Mouse (Mus musculus) heart, embryonic 10.5 days (tissue): ENCODE results near the gene Lap3. TPM values are rescaled to one million over a fixed set of nuclear protein-coding genes. Genes with fewer than 3 reads are reported as not detected.
A peak's percentile ranks its signal among the peaks of the same experiment; 100 is the strongest.

Source experiments
- DNase-seq: peaks from one replicate; pipeline ENCODE4 v3.0.0-alpha.2; 2017; ENCODE audit warnings: low spot score
- H3K27ac ChIP-seq: fragments of 300-500 bp; sonication (generic); 2 replicates; pipeline ENCODE4 v1.5.1; 2016; ENCODE audit warnings: mild to moderate bottlenecking
- H3K27me3 ChIP-seq: fragments of 300-500 bp; sonication (generic); 2 replicates; pipeline ENCODE4 v1.6.1; 2016; ENCODE audit warnings: mild to moderate bottlenecking; ENCODE audit not compliant: poor library complexity, insufficient read depth, severe bottlenecking
- H3K36me3 ChIP-seq: fragments of 300-500 bp; sonication (generic); 2 replicates; pipeline ENCODE4 v1.6.1; 2016; ENCODE audit warnings: mild to moderate bottlenecking, moderate library complexity
- H3K4me1 ChIP-seq: fragments of 300-500 bp; sonication (generic); 2 replicates; pipeline ENCODE4 v1.6.1; 2016; ENCODE audit warnings: mild to moderate bottlenecking
- H3K4me3 ChIP-seq: fragments of 300-500 bp; sonication (generic); 2 replicates; pipeline ENCODE4 v1.5.1; 2016; ENCODE audit warnings: mild to moderate bottlenecking, moderate library complexity
- H3K9me3 ChIP-seq: fragments of 300-500 bp; sonication (generic); 2 replicates; pipeline ENCODE4 v1.6.1; 2016; ENCODE audit warnings: mild to moderate bottlenecking, moderate library complexity
- WGBS: fragments of 180-500 bp; shearing (Covaris S2); methylation state at CpG from one replicate; pipeline ENCODE4 v1.1.7; 2016; 5-methylcytosine and 5-hydroxymethylcytosine counted together
- polyA plus RNA-seq: library from polyadenylated mRNA; unstranded; fragments of >200 nt; fragmentation: Nextera tagmentation; extraction: Ambion mirVana; gene quantifications from 2 replicates; pipeline ENCODE4 v1.2.1, GENCODE M21; 2016

Gene Lap3
- polyA plus RNA-seq, 1 experiment from 2014 or later: 96.5 TPM

DNA sequence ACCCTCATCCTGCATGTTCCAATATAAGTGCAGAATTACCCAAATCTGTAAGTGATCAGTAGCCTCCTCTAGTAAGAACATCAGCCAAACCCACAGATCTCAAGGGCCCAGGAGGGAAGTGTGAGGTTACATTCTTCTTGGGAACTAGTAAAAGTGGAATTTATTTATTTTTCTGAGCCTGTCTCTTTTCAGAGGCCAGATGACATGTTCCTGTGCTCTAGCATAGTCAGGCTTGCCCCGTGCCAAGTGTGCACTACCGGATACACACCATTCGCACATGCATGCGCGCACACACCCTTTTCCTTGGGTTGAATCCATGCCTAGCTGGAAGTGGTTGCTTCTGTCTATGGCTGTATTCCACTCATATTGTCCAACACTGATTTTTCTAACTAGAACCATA lies 17.4 kb upstream of the Lap3 start:
- Histone ChIP-seq H3K27ac (no peak overlapping the region), H3K36me3 (no peaks in the 10 kb centered on the region), H3K27me3 (no peaks in the 10 kb centered on the region; the same call in 1 of the 2 replicates), H3K4me3 (no peak overlapping the region), H3K9me3 (no peaks in the 10 kb centered on the region), H3K4me1 (no peaks in the 10 kb centered on the region)
- WGBS: 84% methylated on average over 5 of the region's 5 CpGs
- DNase-seq: peak; percentile 28

DNA sequence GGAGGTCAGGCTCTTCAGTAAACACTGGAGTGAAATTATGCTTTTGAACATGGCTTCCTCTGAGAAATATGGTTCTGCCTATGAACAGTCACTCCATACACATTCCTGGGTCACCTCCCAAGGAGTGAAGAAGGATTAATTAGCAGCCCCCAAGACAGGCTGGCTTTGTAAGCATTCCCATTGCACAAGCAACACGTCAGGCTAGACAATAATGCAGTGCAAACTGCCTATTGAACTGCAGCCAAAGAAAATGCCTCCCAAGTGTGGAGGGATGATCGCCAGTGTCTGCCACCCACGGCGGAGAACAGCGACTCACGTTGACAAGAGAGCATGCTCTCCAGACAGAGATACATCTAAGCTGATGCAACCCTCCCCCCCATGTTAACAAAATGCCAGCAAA lies 16.9 kb upstream of the Lap3 start:
- no peak overlapping the region for H3K4me3 ChIP-seq
- no peaks in the 10 kb centered on the region for H3K9me3 ChIP-seq
- peak; percentile 58 for DNase-seq
- H3K27ac ChIP-seq: no peak overlapping the region
- H3K4me1 ChIP-seq: no peaks in the 10 kb centered on the region
- 65% methylated on average over 6 of the region's 6 CpGs for WGBS
- H3K27me3 ChIP-seq: no peaks in the 10 kb centered on the region; the same call in 1 of the 2 replicates
- H3K36me3 ChIP-seq: no peaks in the 10 kb centered on the region

DNA sequence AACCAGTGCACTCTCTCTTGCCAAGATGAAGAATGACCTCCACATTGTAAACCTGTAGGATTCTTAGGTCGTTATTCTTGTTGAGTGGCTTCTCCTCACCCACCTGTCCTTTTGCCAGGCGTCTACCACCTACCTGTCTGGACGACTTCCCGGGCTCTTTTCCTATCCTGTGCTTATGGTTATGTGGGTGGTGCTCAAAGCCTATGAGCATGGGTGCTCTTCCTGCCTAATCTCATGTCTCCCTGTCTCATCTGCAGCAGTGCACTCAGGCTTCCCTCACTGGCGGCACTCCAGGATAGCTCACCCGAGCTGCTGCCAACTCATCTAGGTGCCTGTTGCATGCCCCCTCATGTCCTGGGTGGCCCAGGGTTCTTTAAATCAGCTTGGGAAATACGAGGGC lies 15.6 kb upstream of the Lap3 start:
- Histone ChIP-seq H3K27me3 (no peaks in the 10 kb centered on the region; the same call in 1 of the 2 replicates), H3K36me3 (no peaks in the 10 kb centered on the region), H3K4me1 (no peaks in the 10 kb centered on the region), H3K9me3 (no peaks in the 10 kb centered on the region), H3K4me3 (no peak overlapping the region), H3K27ac (no peak overlapping the region)
- WGBS: 73% methylated on average over 7 of the region's 7 CpGs
- no peak for DNase-seq

DNA sequence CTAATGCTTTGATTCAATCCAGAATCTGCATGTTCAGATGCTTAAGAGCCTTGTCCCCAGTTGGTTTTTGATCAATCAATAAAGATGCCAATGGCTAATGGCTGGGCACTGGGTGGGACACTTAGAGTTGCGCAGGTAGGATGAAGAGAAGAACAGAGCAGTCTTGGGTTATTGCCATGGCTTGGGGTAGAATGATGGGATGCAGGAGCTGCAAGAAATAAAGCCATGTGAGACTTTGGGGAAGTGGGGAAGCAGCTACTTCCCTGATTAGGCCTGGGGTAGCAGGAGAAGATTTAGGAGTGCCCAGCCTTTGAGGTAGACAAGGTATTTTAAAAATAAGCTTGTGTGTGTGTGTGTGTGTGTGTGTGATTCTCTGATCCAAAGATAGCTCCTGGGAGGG lies 13.1 kb upstream of the Lap3 start:
- 85% methylated on average over 1 of the region's 1 CpGs for WGBS
- H3K27ac ChIP-seq: no peak overlapping the region
- peak; percentile 53 for DNase-seq
- no peaks in the 10 kb centered on the region for H3K36me3 ChIP-seq
- no peaks in the 10 kb centered on the region; the same call in 1 of the 2 replicates for H3K27me3 ChIP-seq
- no peaks in the 10 kb centered on the region for H3K4me1 ChIP-seq
- no peaks in the 10 kb centered on the region for H3K9me3 ChIP-seq
- H3K4me3 ChIP-seq: no peak overlapping the region

DNA sequence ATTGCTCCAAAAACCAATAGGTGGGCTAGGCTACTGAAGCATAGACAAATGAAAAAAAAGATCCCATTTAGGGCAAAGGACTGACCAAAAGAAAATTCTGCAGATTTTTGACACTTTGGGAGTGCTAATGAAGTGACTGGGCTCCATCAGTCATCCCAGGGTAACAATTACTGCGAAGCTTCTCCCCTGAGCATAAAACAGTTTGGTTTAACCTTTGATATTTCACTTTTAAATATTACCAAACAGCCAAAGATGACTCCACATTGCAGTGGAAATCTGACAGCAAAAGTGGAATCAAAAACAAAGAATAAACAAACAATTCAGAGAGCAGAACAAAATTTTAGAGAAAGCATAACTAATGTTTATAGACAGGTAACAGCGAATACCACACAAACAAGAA lies 12.0 kb upstream of the Lap3 start:
- 87% methylated on average over 2 of the region's 2 CpGs for WGBS
- Histone ChIP-seq H3K4me1 (no peaks in the 10 kb centered on the region), H3K36me3 (no peaks in the 10 kb centered on the region), H3K4me3 (no peak overlapping the region), H3K27ac (no peak overlapping the region), H3K9me3 (no peaks in the 10 kb centered on the region), H3K27me3 (peaks cover 2% of the 10 kb centered on the region; the same call in 1 of the 2 replicates)
- no peak for DNase-seq

DNA sequence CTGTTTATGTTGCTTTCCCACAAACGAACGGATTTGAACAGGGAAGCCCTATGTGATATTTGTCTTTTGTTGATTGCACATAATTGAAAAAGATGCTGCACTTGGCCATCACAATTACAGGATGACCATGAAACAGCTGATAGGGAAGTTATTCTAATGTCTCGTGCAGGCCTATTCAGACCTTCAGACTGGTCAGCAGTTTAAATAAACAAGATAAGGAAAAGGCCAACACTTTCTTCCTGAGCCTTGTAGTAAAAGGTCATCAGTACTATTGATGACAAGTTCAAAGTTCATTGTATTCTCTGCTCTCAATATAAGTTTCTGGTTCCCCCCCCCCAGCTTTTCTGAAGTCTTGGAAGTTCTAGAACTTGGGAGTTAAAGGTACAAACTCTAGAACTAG lies 10.6 kb upstream of the Lap3 start:
- H3K27ac ChIP-seq: no peak overlapping the region

DNA sequence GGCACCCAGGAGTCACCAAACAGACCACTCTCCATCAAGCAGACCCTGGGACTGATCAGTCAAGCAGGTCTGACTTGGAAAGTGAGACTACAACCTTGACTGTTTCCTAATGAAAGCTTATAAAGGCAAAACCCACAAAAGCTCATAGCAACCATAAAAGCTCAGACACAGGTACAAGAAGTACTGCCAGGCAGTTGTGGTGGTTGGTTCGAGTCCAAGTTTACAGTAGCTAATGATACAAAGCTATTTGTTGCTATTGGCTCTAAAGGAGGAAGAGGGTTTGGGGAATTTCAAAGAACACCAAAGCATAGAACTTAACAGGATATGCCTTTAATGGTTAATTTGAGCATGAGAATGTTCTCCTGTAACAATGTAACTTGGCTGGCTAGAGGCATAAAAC lies 9.5 kb upstream of the Lap3 start:
- H3K27ac ChIP-seq: no peak overlapping the region
- no peaks in the 10 kb centered on the region for H3K9me3 ChIP-seq
- DNase-seq: peak; percentile 17
- no peaks in the 10 kb centered on the region for H3K36me3 ChIP-seq
- H3K4me3 ChIP-seq: no peak overlapping the region
- 78% methylated on average over 1 of the region's 1 CpGs for WGBS
- no peaks in the 10 kb centered on the region for H3K4me1 ChIP-seq
- H3K27me3 ChIP-seq: peaks cover 12% of the 10 kb centered on the region; the same call in 1 of the 2 replicates

More for the DNA sequence above, 10.6 kb upstream of the Lap3 start:
- H3K27me3 ChIP-seq: peaks cover 12% of the 10 kb centered on the region; the same call in 1 of the 2 replicates
- no peak for DNase-seq
- no peaks in the 10 kb centered on the region for H3K9me3 ChIP-seq
- H3K4me3 ChIP-seq: no peak overlapping the region
- no peaks in the 10 kb centered on the region for H3K36me3 ChIP-seq
- no peaks in the 10 kb centered on the region for H3K4me1 ChIP-seq
- 46% methylated on average over 3 of the region's 3 CpGs for WGBS

DNA sequence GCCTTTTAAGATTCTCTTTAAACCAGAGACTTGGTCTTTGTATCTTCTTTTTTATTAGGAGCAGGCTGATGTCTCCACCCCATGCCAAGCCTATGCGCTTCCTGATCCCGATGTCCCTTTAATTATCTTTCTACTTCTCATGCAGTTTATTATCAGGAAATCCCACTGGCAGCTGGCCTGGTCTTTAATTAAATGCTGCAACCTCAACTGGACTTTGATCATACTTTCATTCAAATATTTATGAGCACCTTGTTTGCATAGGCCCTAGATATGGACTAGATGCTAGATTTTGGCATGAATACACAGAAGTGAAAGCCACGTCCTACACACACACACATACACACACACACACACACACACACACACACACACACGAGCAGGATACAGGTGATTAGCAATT lies 1.4 kb upstream of the Lap3 start:
- Histone ChIP-seq H3K27ac (no peak overlapping the region), H3K27me3 (peaks cover 5% of the 10 kb centered on the region; the same call in 1 of the 2 replicates), H3K36me3 (peaks cover 11% of the 10 kb centered on the region), H3K4me1 (peaks cover 10% of the 10 kb centered on the region; the same call in 1 of the 2 replicates), H3K9me3 (no peaks in the 10 kb centered on the region), H3K4me3 (no peak overlapping the region)
- DNase-seq: peak; percentile 41
- WGBS: 77% methylated on average over 4 of the region's 4 CpGs

DNA sequence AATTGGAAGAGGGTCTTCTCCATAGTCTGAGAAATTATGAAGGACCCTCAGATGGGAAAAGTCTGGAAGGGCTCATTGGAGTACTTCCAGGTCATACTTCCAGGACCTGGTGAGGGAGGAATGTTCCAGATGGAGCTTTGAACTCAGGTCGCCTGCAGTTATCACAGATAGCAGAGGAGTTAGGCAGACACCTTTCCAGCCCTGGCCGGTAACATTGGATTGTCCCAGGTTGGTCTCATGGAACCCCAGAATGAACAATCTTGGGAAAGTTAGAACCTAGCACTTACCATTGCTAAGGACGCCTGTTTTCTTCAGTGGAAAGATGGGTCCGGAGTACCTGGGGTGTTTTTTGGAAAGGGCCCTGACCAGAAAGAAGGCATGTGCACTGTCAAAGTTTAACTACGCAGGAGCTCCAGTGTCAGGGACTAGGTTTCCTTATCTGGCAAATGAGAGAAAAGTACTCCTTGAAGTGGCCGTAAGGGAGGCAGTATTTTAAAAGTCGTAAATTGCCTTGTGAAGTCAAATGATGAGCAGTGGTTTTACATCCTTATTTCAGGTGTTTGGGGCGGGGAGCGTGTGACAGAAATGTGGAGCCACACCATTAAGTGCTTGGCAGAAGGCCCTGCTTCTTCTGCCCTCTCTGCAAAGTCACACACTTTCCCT lies 1.1 kb downstream of the Lap3 start:
- Histone ChIP-seq H3K27me3 (no peaks in the 10 kb centered on the region), H3K27ac (peak overlapping the region; percentile 93; the same call in 1 of the 2 replicates)

DNA sequence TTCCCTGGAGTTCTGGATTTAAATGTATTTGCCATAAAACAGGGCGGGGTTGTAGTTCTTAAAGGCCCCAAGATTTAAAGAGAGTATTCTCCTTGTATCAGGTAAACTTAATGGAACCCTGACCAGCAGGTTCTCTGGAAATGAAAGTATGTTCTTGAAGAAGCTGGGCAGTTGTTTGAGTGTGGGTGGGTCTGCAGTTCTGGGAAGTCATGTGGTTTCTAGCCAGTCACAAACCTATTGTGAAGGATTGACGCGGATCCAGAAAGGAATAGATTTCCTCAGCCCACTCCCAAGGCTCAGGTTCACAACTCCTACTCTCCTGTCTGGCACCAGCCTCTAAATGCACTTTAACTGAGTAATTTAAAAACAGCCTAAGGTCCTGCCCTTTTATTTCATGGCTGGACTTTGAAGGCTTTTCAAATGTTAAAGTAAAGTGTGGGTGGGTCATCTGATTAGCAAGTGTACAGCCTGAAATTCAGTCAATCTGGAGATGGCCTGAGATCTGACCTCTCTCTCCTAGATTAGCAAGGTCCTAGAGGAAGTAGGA lies 2.3 kb downstream of the Lap3 start:
- 91% methylated on average over 3 of the region's 3 CpGs for WGBS
- H3K4me1 ChIP-seq: peaks cover 10% of the 10 kb centered on the region; the same call in 1 of the 2 replicates
- H3K27ac ChIP-seq: no peak overlapping the region
- H3K9me3 ChIP-seq: no peaks in the 10 kb centered on the region
- H3K27me3 ChIP-seq: no peaks in the 10 kb centered on the region
- no peak overlapping the region for H3K4me3 ChIP-seq
- DNase-seq: no peak
- peaks cover 48% of the 10 kb centered on the region for H3K36me3 ChIP-seq

More for the DNA sequence above, 1.1 kb downstream of the Lap3 start:
- H3K9me3 ChIP-seq: no peaks in the 10 kb centered on the region
- WGBS: 50% methylated on average over 9 of the region's 9 CpGs
- peak overlapping the region; percentile 81 for H3K4me3 ChIP-seq
- DNase-seq: no peak
- peaks cover 35% of the 10 kb centered on the region for H3K36me3 ChIP-seq
- peaks cover 10% of the 10 kb centered on the region; the same call in 1 of the 2 replicates for H3K4me1 ChIP-seq

DNA sequence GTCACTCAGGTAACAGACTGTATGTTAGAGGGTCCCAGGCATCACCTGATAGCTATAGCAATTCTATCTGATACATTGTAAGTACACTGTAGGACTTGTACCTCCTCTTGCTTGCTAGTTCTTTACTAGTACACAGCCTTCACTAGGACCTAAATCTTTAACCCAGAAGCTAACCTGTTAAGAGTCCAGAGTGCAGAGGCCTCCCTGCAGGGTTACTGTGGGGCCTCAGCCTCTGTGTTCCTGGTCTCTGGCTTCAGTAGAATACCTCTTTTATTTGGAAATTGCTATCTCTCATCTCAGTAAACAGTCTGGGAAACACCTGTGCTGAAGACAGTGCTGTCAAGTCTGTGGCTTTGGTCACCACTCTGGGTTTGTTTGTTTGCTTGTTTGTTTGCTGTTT lies 2.9 kb downstream of the Lap3 start:
- H3K27ac ChIP-seq: no peak overlapping the region
- H3K36me3 ChIP-seq: peaks cover 53% of the 10 kb centered on the region
- H3K4me3 ChIP-seq: no peak overlapping the region
- H3K4me1 ChIP-seq: peaks cover 10% of the 10 kb centered on the region; the same call in 1 of the 2 replicates
- no peaks in the 10 kb centered on the region for H3K27me3 ChIP-seq
- DNase-seq: peak; percentile 30
- no peaks in the 10 kb centered on the region for H3K9me3 ChIP-seq

DNA sequence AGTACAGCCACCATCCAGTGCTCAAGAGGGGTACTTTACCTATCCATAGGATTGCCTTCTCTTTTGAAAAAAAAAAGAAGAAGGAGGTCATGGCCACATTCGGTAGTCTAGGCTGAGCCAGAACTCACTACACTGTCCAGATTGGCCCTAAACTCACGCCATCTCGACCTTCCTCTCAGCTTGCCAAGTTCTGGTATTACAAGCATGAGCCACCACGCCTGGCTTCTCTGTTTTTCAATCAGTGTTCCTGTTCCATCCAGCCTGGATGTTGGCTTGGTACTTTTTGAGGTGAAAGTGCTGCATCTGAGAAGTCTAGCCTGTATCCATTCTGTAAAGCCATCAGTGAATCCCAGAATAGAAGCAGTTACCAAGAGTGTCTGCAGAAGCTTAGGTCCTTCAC lies 3.3 kb downstream of the Lap3 start:
- peak; percentile 16 for DNase-seq
- Histone ChIP-seq H3K4me3 (no peak overlapping the region), H3K4me1 (peaks cover 10% of the 10 kb centered on the region; the same call in 1 of the 2 replicates), H3K27me3 (no peaks in the 10 kb centered on the region), H3K27ac (no peak overlapping the region), H3K36me3 (peaks cover 57% of the 10 kb centered on the region), H3K9me3 (no peaks in the 10 kb centered on the region)
- WGBS: 89% methylated on average over 4 of the region's 4 CpGs

DNA sequence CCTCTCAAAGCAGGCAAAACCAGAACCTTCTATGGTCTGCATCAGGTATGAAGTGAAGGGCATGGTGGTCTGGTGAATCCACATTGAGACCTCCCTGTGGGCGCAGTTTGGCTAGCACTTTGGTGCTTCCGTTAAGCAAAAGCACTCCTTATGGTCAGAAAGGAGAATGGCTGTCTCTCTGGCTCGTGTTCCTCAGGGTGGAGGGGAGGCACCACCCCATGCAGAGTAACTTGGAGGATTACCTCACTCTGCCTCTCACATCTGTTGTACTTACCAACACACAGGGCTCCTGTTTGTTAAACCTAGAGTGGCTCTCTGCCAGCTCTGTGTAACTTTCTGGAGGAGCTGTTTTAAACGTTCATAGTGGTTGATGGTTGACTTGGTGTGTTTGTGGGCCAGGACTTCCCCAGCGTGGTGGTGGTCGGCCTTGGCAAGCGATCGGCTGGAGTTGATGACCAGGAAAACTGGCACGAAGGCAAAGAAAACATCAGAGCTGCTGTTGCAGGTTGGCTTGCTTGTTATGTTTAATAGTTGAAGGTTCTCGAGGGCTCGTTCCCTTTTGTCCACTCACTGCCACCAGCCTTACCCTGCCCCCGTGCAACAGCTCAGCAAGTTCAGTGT lies 3.9 kb downstream of the Lap3 start:
- no peak overlapping the region for H3K27ac ChIP-seq
- no peak overlapping the region for H3K4me3 ChIP-seq
- H3K9me3 ChIP-seq: no peaks in the 10 kb centered on the region
- DNase-seq: no peak
- H3K36me3 ChIP-seq: peaks cover 63% of the 10 kb centered on the region
- H3K27me3 ChIP-seq: no peaks in the 10 kb centered on the region
- peaks cover 10% of the 10 kb centered on the region; the same call in 1 of the 2 replicates for H3K4me1 ChIP-seq
- WGBS: 84% methylated on average over 12 of the region's 12 CpGs
